Mouse (Mus musculus): ENCODE results near the gene Per1. TPM values are rescaled to one million over a fixed set of nuclear protein-coding genes. Genes with fewer than 3 reads are reported as not detected.
"Not testable (repeated sequence)": the region's sequence is repeated elsewhere in the genome, so short reads cannot be mapped to it uniquely, and the experiment has no call there.

Gene Per1
- polyA plus RNA-seq, 1 experiment from 2014 or later, result 6.2 TPM

DNA sequence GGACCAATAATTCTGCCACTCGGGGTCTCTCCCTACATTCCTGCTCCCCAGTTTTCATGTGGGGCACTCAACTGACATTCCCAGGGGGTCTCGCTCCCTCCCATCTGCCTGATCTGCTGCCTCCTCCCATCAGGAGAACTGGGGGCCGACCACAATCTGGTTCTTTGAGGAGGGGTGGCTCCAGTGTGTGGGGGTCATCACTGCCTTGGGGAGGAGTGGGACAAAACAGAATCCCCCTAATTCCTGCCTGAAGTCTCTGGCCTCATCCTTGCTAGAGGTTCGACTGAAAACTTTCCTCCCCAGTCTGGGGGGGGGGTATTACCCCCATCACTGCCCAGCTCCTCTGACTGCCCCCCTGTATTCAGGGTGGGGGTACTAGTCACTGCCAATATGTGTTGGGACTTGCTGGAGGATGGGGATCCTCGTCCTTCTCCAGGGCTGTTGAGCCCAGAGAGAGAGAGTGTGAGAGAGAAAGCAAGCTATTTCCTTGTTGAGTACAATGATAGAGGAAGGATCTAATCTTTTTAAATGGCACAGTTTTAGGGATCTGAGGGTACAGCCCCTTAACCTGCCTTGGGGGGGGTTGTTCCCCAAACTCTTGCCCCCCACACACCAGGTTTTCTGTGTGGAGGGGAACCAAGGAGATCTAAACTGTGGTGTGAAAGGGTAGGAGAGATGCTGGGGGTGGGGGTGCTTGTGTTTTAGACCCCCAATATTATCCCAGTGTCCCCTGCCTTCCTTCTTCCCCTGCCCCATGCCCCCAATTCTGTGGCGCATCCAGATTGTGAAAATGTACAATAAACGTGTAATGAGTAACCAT is 3.2 kb upstream of the Per1 start:
- no peak overlapping the region for H3K4me3 ChIP-seq (ENCODE audit: low read depth, low read length)
- H3K27ac ChIP-seq (ENCODE audit: low read depth, low read length), result 0 out of 2 replicates have a peak overlapping the region, but pooled peaks have one; percentile 16
- H3K9ac ChIP-seq (ENCODE audit: low read depth, low read length), result no peak overlapping the region
- no peak for ATAC-seq (replicated peaks; ENCODE audit: insufficient number of reproducible peaks, low FRiP score, low TSS enrichment)
- WGBS (ENCODE audit: insufficient replicate concordance), result 59% methylated on average over 7 of the region's 7 CpGs
- H3K4me2 ChIP-seq, result no peak overlapping the region
- H3K36me3 ChIP-seq (ENCODE audit: control insufficient read depth, insufficient read depth, low read length), result 0 out of 2 replicates have a peak, but pooled peaks cover 3% of the 10 kb centered on the region
- no peaks in the 10 kb centered on the region for H3K27me3 ChIP-seq (ENCODE audit: control insufficient read depth, insufficient read depth, low read length)
- H3K4me1 ChIP-seq (ENCODE audit: control insufficient read depth, insufficient read depth, low read length), result peaks cover 40% of the 10 kb centered on the region
- H3K9me3 ChIP-seq (replicated peaks; ENCODE audit: control insufficient read depth, low read length), result no peaks in the 10 kb centered on the region

DNA sequence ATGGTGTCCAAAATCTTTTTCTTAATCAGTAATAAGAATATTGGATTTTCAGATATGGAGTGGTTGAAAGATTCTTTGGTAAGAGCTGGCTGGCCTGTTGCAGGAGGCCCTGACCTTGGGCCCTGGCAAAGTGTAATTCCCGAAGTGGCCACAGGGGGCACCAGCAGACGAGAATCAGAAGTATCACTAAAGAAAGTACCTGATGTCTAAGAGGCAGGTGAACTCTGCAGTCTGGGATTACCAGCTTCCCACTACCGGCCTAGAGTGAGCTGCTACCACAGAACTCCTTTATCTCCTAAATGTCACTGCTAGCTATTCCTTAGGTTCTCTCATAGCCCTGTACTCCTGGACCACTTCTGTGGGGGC is 2.6 kb upstream of the Per1 start:
- no peak for ATAC-seq (replicated peaks; ENCODE audit: insufficient number of reproducible peaks, low FRiP score, low TSS enrichment)
- Histone ChIP-seq H3K4me1 (ENCODE audit: control insufficient read depth, insufficient read depth, low read length) (peaks cover 40% of the 10 kb centered on the region), H3K9ac (ENCODE audit: low read depth, low read length) (no peak overlapping the region), H3K4me2 (no peak overlapping the region), H3K9me3 (replicated peaks; ENCODE audit: control insufficient read depth, low read length) (no peaks in the 10 kb centered on the region), H3K4me3 (ENCODE audit: low read depth, low read length) (no peak overlapping the region), H3K27ac (ENCODE audit: low read depth, low read length) (no peak overlapping the region), H3K36me3 (ENCODE audit: control insufficient read depth, insufficient read depth, low read length) (0 out of 2 replicates have a peak, but pooled peaks cover 3% of the 10 kb centered on the region), H3K27me3 (ENCODE audit: control insufficient read depth, insufficient read depth, low read length) (no peaks in the 10 kb centered on the region)
- WGBS (ENCODE audit: insufficient replicate concordance), result 0% methylated on average over 3 of the region's 3 CpGs

DNA sequence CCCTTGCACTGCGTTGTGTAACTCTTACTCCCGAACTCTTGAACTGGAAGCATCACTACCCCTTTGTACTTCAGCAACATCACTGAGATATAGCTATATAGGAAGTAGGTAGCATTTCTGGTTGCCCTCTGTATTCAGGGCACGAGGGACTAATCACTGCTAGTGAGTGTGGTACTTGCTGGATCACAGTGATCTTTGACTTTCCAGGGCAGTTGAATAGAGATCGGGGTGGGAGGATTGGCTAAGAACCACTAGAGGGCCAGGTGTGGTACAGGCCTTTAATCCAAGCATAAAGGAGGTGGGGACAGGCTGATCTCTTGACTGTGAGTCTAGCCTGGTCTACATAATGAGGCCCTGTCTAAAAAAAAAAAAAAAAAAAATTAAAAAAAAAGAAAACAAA is 2.1 kb upstream of the Per1 start:
- ATAC-seq (replicated peaks; ENCODE audit: insufficient number of reproducible peaks, low FRiP score, low TSS enrichment), result no peak
- Histone ChIP-seq H3K27me3 (ENCODE audit: control insufficient read depth, insufficient read depth, low read length) (no peaks in the 10 kb centered on the region), H3K4me1 (ENCODE audit: control insufficient read depth, insufficient read depth, low read length) (peaks cover 40% of the 10 kb centered on the region), H3K4me2 (no peak overlapping the region), H3K27ac (ENCODE audit: low read depth, low read length) (no peak overlapping the region), H3K9me3 (replicated peaks; ENCODE audit: control insufficient read depth, low read length) (no peaks in the 10 kb centered on the region), H3K9ac (ENCODE audit: low read depth, low read length) (no peak overlapping the region), H3K4me3 (ENCODE audit: low read depth, low read length) (no peak overlapping the region), H3K36me3 (ENCODE audit: control insufficient read depth, insufficient read depth, low read length) (0 out of 2 replicates have a peak, but pooled peaks cover 3% of the 10 kb centered on the region)
- WGBS (ENCODE audit: insufficient replicate concordance), result 93% methylated on average over 4 of the region's 4 CpGs

DNA sequence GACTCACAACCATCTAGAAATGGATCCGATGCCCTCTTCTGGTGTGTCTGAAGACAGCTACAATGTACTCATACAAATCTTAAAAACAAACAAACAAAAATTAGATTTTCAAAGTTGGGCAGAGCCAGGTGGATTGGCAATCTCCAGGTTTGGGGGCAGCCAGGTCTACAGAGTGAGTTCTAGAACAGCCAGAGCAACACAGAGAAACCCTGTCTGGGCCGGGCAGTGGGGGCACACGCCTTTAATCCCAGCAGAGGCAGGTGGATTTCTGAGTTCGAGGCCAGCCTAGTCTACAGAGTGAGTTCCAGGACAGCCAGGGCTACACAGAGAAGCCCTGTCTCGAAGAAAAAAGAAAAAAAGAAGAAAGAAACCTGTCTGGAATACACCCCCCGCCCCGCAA is 1.2 kb upstream of the Per1 start:
- not testable (repeated sequence) for H3K9me3 ChIP-seq (replicated peaks; ENCODE audit: control insufficient read depth, low read length); H3K27ac ChIP-seq (ENCODE audit: low read depth, low read length); ATAC-seq (replicated peaks; ENCODE audit: insufficient number of reproducible peaks, low FRiP score, low TSS enrichment); H3K36me3 ChIP-seq (ENCODE audit: control insufficient read depth, insufficient read depth, low read length); H3K4me2 ChIP-seq; H3K4me3 ChIP-seq (ENCODE audit: low read depth, low read length); H3K9ac ChIP-seq (ENCODE audit: low read depth, low read length); H3K27me3 ChIP-seq (ENCODE audit: control insufficient read depth, insufficient read depth, low read length)
- 80% methylated on average over 7 of the region's 7 CpGs for WGBS (ENCODE audit: insufficient replicate concordance)
- peaks cover 49% of the 10 kb centered on the region for H3K4me1 ChIP-seq (ENCODE audit: control insufficient read depth, insufficient read depth, low read length)

DNA sequence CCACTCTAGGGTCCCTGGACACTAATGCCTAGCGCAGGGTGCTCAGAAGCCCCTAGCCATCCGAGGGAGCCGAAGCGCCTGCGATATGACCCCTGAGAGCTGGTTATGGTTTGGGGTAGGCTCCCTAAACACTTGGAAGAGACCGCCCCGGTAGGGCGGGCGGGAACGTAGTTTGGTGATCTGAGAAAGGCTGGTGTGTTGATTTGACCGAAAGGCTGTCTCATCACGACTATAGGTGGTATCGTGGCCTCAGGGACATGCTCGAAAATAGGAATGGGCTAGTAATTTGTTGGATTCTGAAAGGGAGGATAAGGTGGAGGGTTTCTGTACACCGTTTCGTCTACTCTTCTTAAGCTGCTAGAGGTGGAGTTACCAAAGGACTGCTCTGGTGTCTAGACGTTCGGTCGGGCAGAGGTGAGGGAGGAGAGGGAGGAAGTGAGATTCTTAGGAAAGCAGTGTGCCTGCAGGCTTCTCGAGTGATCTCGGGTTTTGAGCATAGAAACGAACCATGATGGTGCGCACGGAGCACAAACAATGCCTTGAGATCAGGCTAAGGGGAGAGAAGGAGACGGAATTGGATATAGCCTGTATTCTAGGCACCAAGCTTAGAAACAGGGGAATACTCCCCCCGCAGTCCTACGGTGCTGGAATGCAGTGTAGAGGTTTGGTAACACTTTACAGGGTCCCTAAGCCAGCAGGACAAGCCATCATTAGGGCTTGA is 654 bp downstream of the Per1 start:
- peak overlapping the region; percentile 88 for H3K27ac ChIP-seq (ENCODE audit: low read depth, low read length)
- no peaks in the 10 kb centered on the region; the same call in 1 of the 2 replicates for H3K36me3 ChIP-seq (ENCODE audit: control insufficient read depth, insufficient read depth, low read length)
- no peaks in the 10 kb centered on the region for H3K27me3 ChIP-seq (ENCODE audit: control insufficient read depth, insufficient read depth, low read length)
- H3K4me1 ChIP-seq (ENCODE audit: control insufficient read depth, insufficient read depth, low read length), result peaks cover 52% of the 10 kb centered on the region
- peak overlapping the region; percentile 94 for H3K4me2 ChIP-seq
- 2% methylated on average over 27 of the region's 27 CpGs for WGBS (ENCODE audit: insufficient replicate concordance)
- H3K9ac ChIP-seq (ENCODE audit: low read depth, low read length), result peak overlapping the region; percentile 62
- H3K9me3 ChIP-seq (replicated peaks; ENCODE audit: control insufficient read depth, low read length), result no peaks in the 10 kb centered on the region
- peak overlapping the region; percentile 44 for H3K4me3 ChIP-seq (ENCODE audit: low read depth, low read length)
- no peak for ATAC-seq (replicated peaks; ENCODE audit: insufficient number of reproducible peaks, low FRiP score, low TSS enrichment)

DNA sequence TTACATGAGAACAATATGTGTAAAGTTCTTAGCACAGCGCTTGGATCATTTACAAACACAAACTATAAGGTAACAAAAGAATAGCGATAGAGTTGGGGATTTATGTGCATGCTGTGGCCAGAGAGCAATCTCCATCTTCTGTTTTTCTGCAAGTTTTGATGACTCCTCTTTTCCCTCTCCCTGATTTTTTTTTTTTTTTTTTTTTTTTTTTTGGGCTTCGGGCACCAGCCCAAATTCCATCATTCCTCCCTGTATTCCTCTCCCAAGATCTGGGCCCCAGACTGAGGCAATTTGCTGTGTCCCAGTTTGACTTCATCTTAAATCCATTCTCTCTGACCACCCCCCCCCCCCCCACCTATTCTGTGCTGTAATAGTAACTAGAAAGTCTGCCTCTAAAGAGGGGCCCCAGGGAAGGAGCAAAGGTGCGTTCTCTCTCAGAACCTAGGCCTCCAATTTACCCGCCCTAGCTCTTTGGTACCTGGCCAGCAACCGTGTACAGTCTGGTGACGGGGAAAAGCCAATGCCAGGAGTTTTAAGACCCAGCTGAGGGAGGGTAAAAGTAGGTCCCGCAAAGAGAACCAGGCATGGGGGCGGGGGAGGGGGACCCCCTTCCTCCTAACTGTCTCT is 1.5 kb downstream of the Per1 start:
- Histone ChIP-seq H3K4me1 (ENCODE audit: control insufficient read depth, insufficient read depth, low read length) (peaks cover 54% of the 10 kb centered on the region), H3K9me3 (replicated peaks; ENCODE audit: control insufficient read depth, low read length) (no peaks in the 10 kb centered on the region), H3K4me2 (peak overlapping the region; percentile 94), H3K36me3 (ENCODE audit: control insufficient read depth, insufficient read depth, low read length) (peaks cover 3% of the 10 kb centered on the region; the same call in 1 of the 2 replicates), H3K9ac (ENCODE audit: low read depth, low read length) (peak overlapping the region; percentile 70), H3K27me3 (ENCODE audit: control insufficient read depth, insufficient read depth, low read length) (no peaks in the 10 kb centered on the region), H3K27ac (ENCODE audit: low read depth, low read length) (peak overlapping the region; percentile 96), H3K4me3 (ENCODE audit: low read depth, low read length) (peak overlapping the region; percentile 44)
- WGBS (ENCODE audit: insufficient replicate concordance), result 11% methylated on average over 9 of the region's 9 CpGs
- ATAC-seq (replicated peaks; ENCODE audit: insufficient number of reproducible peaks, low FRiP score, low TSS enrichment), result no peak

DNA sequence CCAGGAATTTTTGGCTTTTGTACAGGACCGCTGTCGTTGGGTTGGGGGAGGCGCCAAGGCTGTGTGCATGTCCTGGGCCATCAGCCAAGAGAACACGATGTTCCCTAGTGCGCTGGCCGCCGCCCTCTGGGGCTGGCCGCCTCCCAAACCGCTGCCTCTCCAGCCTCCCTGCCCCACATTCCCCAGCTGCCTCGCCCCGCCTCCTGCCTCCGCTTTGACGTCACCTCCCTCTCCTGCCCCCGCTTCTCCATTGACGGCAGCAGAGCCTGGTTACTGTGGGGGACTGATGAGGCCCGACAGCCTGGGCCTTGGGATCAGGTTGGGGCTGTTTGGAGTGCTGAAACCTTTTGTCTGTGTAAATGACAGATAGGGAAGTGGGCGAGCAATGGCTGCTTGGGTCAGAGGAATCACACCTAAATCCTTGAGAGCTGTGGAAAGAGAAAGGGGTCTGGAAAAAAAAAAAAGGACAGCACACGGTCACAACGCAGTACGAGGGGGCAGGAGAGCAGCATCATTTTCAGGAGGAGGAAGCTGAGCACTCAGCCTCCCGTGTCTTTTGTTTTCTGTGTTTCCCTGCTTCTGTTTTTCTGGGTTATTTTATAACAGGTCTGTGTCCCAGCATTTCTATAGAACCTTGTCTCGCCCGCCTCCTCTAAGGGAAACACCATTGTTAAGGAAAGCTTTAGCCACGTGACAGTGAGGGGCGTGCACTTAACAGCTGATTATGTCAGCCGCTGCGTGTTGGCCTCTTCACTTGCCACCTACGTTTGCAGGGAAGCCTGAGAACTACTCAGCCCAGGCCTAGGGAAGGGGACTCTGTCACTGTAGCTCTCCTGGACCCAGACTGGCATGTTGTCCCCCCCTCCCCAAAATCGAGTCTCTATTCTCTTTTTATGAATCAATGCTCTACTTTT is 2.2 kb downstream of the Per1 start:
- Histone ChIP-seq H3K4me2 (peak overlapping the region; percentile 94), H3K4me1 (ENCODE audit: control insufficient read depth, insufficient read depth, low read length) (peaks cover 50% of the 10 kb centered on the region), H3K9me3 (replicated peaks; ENCODE audit: control insufficient read depth, low read length) (no peaks in the 10 kb centered on the region), H3K27me3 (ENCODE audit: control insufficient read depth, insufficient read depth, low read length) (no peaks in the 10 kb centered on the region), H3K27ac (ENCODE audit: low read depth, low read length) (peak overlapping the region; percentile 96), H3K36me3 (ENCODE audit: control insufficient read depth, insufficient read depth, low read length) (peaks cover 7% of the 10 kb centered on the region; the same call in 1 of the 2 replicates), H3K9ac (ENCODE audit: low read depth, low read length) (peak overlapping the region; percentile 70), H3K4me3 (ENCODE audit: low read depth, low read length) (peak overlapping the region; percentile 44)
- ATAC-seq (replicated peaks; ENCODE audit: insufficient number of reproducible peaks, low FRiP score, low TSS enrichment), result peak; percentile 40
- WGBS (ENCODE audit: insufficient replicate concordance), result 2% methylated on average over 29 of the region's 29 CpGs

All from heart, embryonic 11.5 days (tissue).